Mouse (Mus musculus): Measurements from ENCODE around the gene Eef2k. TPM values are rescaled to one million over a fixed set of nuclear protein-coding genes. Genes with fewer than 3 reads are reported as not detected.

Eef2k gene
- polyA plus RNA-seq, 3 experiments from 2014 or later, result 0.73 to 2.7 (median 2.2) TPM

GRCm38 (mm10) chr7:120844689-120845088 is 2.1 kb downstream of the Eef2k start:
- no peak for ATAC-seq

DNA sequence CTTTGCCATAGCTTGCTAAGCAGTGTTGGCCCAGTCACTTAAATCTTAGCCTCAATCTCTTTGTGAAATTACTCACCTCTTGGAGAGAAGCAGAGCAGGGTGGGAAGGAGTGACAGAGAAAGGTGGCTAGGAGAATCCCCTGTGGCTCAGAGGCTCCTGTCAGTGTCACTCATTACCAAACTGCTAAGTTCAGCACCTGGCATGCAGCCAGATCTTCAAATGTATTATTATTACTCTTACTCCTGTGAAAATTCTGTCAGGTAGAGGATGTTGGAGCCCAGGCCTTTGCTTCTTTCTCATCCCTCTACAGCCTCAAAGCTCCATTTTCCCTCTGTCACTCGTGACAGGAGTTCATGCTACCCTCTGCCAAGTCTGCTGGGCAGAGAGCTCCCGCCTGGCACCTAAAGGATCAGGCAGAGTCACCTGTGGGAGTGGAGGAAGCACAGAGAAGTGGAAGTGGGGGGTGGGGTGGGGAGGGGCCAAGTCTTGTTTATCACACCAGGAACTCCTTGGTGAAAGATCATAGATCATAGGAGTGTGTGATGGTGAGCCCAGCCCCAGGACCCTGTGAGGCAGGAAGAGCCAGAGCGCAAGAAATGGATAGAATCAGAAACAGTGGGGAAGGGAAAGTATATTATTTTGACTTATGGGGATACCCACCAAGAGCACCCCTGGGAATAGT is 6.3 kb downstream of the Eef2k start:
- peak; percentile 33 for ATAC-seq

DNA sequence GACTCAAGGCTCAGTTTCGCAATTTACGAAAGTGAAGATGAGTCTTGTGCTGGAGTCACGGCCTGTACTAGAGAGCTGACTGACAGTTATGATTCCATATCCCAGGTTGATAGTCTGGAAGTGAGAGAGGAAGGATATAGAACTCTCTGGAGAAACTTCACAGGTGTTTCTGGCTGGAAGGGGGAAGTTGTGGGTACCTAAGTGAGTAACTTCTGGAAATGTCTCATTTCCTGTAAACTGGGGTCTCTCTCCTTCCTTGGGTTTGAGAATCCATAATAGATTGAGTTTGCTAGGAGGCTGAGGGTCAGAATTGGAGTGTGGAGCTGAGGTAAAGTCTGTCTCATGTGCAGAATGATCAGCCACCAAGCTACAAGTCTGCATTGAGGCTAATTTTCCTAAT is 7.5 kb downstream of the Eef2k start:
- no peak for ATAC-seq

DNA sequence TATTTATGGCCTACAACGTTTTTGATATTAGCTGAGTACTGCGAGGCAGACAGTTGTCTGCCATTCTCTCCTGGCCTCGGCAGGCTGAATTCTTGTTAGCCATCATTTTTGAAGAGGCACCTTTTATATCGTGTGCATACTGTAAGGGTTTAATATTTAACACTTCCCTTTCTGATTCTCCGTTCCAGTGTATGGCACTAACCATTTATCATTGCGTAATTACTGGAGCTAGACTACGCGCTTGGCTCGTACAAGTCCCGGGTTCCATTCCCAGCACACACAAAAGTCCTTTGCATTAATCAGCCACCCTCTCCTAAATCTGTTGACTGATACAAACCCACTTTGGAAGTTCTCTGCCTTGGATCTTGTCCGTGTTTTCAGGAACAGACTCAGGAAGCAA is 17.2 kb downstream of the Eef2k start:
- ATAC-seq, result no peak

DNA sequence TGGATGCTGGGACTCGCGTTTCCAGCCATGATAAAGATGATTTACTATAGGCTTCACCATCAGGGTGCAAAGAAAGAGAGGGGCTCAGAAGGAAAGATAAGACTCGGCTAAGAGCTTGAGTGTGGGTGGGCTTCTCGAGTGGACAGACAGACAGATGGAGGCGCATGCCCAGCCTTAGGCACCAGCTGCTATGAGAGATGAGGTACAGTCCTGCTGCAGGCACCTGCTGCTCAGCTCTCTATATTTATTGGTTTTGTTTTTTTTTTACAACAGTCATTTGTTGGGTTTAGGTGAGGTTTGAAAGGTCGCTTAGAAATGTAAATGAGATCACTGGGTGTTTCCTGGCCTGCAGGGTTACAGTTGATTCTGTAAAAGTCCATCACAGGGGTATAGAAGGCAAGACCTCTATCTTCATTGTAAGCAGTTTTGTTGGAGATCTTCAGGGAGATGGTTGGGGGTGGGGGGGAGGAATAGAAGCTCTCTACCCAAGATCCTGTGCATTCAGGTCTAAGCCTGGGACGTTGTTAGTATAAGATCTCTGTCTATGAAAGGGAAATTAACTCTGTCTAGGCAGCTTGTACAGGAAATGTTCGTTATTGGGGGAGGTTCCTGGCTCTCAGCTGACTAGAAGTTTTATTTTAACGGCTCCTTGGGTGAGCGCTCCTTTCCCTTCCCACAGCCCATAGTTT is 18.3 kb downstream of the Eef2k start:
- ATAC-seq, result peak; percentile 65

- no peak for ATAC-seq
These were observed 18.9 kb downstream of the Eef2k start for GRCm38 (mm10) chr7:120861488-120862047.

DNA sequence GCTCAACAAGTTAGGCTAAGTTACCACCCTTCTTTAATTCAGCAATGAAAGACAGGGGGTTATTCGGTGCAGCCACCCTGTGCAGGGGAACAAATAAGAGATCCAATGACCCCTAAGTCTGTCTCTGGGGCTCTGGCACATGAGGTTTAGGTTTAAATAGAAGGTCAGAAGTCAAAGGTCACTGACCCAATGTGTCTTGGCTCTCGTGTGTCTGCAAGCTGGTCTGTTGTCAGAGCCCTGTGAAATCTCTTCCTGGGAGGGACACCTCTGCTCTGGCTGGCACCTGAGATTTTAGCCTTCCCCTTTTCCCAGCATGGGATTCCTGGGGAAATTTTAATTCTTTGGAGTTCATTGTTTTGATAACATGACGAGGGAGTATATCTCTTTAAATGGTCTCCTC is 19.6 kb downstream of the Eef2k start:
- ATAC-seq, result no peak

DNA sequence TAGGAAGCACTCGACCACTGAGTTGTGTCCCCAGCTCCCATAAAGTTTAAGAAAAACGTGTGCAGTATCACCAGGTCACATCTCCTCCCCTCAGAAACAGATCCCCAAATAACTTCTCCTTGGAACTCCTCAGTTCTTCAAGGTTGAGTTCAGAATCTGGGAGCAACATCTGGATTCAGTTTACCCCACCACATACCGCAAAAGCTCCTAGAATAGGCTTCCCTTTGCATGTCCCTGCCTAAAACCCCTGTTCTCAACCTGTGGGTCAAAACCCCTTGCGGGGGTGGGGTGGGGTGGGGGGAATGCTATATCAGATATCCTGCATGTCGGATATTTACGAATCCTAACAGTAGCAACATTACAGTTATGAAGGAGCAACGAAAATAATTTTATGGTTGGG is 20.0 kb downstream of the Eef2k start:
- ATAC-seq, result no peak

DNA sequence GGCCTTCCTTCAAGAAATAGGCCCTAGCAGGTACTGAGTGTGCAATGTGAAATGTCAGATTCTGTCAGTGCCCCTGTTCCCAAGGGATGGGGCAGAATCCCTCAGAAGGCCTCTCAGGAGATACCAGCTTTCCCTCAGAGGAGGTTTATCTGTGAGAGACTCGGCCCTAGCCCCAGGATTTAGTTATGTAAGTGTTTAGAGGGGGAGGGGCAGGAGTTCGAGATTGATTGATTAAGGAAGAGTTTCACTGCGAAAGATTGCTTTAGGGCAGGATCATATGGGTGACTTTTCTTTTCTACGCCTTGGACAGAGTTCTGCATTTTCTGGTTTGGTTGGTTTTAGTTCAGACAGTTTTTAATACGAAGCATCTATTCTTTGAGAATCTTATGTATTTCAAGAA is 20.8 kb downstream of the Eef2k start:
- no peak for ATAC-seq

DNA sequence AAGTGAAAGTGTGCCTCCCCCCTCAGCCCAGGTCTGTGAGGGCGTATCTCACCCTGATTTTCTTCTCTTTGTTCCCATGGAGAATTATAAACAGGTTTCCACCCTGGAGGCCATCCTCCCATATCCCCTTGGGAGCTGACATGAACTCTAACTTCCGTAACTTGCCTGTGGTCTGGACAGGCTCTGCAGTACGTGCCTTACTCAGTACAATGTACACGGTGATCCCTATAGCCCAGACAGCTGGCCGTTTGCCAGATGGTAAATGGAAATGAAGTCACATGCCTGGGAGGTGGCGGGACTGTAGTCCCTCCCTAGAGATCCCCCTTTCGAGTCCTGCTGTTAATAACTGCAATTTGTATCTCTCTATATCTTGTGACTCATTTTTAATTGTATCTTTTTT is 22.5 kb downstream of the Eef2k start:
- ATAC-seq, result no peak

GRCm38 (mm10) chr7:120865832-120866231 is 23.2 kb downstream of the Eef2k start:
- no peak for ATAC-seq

GRCm38 (mm10) chr7:120866684-120867083 is 24.1 kb downstream of the Eef2k start:
- ATAC-seq, result no peak

GRCm38 (mm10) chr7:120867720-120868119 is 25.1 kb downstream of the Eef2k start:
- no peak for ATAC-seq

GRCm38 (mm10) chr7:120869883-120870282 is 27.3 kb downstream of the Eef2k start:
- ATAC-seq, result no peak

GRCm38 (mm10) chr7:120870431-120871008 is 27.9 kb downstream of the Eef2k start:
- no peak for ATAC-seq

- ATAC-seq, result no peak
These were observed 30.5 kb downstream of the Eef2k start for GRCm38 (mm10) chr7:120873083-120873482.

- no peak for ATAC-seq
These were observed 31.4 kb downstream of the Eef2k start for GRCm38 (mm10) chr7:120874021-120874420.

GRCm38 (mm10) chr7:120874764-120875539 is 32.3 kb downstream of the Eef2k start:
- no peak for ATAC-seq

- no peak for ATAC-seq
These were observed 33.1 kb downstream of the Eef2k start for GRCm38 (mm10) chr7:120875540-120876388.

- no peak for ATAC-seq
These were observed 35.6 kb downstream of the Eef2k start for GRCm38 (mm10) chr7:120878271-120878670.

DNA sequence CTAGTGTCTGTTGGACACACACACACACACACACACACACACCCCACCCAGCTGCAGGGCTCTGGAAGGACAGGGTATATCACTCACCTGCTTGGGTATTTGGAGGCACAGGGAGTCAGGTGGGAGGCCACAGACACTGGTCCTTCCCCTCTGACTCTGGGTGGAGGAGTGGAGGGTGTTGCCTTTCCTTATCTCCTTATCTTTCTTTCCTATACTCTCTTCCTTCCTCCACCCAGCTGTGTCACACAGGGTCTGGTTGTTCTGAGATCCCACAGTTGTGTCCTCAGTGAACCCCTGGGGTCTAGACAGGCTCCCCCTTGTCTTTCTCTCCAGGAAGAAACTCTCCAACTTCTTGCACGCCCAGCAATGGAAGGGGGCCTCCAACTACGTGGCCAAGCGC is 37.3 kb downstream of the Eef2k start:
- ATAC-seq, result no peak

DNA sequence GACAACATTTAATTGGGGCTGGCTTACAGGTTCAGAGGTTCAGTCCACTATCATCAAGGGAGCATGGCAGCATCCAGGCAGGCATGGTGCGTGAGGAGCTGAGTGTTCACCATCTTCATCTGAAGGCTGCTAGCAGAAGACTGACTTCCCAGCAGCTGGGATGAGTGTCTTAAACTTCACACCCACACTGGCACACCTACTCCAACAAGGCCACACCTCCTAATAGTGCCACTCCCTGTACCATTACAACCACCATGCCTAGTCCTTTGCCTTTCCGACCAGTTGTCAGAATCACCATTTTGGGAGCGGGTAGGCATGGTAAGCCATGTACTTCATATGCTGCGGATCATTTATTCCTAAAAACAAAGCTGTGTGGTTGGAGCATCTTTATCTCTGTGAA is 38.1 kb downstream of the Eef2k start:
- no peak for ATAC-seq
